Mouse (Mus musculus): Measurements from ENCODE around the gene Grhpr.
"Not testable (repeated sequence)": the region's sequence is repeated elsewhere in the genome, so short reads cannot be mapped to it uniquely, and the experiment has no call there.

The Grhpr gene

DNA sequence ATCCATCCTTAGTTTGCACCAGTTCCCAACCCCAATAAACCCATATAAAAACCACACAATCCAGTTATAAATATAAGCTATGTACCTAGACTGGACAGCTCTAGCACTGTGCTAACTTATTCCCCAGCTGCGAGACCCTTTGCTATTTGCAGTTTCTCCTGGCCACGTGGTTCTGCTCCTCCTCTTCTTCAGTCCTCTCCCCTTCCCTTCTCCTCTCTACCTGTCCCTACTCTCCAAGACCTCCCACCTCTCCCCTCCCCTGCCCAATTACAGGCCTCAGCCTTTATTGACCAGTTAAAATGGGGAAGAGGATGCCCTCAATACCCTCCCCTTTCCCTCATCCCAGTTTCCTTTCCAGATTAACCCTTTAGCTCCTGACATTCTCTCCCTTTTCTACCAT is 32.3 kb downstream of the Grhpr start:
- DNase-seq (ENCODE audit: low read depth, low spot score) = peak; percentile 83

DNA sequence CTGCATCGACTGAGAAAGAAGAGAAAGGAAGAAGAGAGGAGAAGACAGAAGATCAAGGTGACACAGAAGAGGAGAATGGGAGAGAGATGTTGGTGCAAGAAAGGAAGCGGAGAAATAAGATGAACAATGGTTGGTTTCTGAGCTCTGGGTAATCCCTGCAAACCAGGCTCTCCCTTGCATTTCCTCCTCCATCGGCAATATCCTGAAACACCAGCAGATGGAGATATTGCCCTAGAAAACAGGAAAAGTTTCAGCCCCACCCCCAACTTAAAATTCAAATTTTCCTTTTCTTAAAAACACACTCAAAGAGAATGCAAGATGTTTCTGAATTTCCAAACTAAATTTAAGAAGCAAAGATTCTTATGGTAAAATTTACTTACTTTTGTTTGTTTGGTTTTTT is 34.4 kb downstream of the Grhpr start:
- peak; percentile 61 for DNase-seq (ENCODE audit: low read depth, low spot score)

DNA sequence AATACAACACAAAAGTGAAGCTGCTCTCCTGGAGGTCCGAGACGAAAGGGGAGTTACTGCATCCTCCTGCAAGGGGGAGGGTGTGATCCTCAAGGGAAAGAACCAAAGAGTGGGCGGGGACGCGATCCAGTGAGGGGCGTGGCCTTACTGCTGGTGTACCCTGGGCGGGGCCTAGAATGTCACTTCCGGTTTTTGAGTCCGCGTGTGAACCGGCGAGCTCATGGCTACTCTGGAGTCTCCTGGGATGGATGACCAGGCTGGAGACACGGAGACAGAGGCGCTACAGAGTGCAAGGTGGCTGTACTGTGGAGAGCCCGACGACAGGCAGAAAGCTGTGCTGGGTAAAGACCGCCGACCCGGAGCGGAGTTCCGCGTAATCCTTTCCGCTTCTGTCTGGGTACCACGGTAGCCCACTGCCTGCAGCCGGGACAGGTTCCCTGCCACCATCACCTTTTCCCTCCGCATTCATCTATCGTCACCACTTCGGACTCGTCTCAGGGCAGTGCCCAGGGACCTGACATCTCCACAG is 37.3 kb downstream of the Grhpr start, which contains the start of gene Polr1e:
Polr1e (plus strand) TSS at position 132 of the 529 bp plus-strand sequence.
- DNase-seq (ENCODE audit: low read depth, low spot score) = peak; percentile 98

DNA sequence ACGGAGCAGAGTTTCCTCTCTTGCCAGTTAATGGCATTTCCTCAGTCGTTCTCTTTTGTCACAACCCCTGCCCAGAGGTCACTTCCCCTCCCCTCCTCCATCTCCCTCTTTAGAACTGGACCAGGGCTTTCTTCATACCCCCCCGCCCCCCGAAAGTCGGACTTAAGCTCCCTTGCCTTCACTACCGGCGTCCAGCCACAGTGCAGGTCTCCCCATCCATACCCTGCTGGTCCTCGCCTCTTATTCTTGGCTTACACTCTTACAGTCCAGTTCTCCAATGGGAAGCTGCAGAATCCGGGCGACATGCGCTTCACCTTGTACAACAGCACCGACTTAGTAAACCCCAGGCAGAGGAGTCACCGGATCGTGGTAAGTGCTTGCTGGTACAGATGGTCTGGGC is 37.8 kb downstream of the Grhpr start:
- DNase-seq (ENCODE audit: low read depth, low spot score) = no peak

DNA sequence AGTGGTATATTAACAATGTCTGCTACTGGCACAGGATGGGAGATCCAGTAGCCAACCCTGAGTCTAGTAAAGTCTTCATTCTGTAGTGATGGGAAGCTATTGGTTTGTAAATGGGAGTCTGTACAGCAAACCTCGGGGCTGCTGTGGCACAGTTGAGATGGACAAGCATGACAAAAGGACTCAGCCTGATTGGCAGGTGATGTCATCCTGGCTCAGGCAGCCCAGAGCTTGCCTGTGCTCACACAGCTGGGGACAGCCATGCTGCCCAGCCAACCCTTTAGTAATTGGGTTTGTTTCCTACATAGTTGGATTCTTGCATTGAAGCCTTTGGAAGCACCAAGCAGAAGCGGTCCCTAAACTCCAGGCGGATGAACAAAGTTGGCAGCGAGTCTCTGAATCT is 45.3 kb downstream of the Grhpr start:
- DNase-seq (ENCODE audit: low read depth, low spot score) = peak; percentile 50

DNA sequence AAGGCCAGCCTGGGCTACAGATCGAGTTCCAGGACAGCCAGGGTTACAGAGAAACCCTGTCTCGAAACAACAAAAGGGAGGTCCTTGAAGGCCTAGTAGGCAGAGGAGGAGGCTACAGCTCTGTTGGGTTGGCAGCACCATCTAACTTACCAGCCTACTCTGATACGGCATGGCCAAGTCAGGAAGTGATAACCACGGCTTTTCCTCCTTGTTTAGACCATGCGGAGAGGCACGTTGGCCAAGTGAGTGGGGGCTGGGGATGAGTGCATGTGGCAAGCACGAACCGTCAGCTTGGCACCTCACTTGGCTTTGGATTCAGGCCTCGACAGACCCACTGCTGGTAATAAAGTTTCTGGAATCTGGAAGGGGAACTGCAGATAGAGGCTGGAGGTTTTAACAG is 51.4 kb downstream of the Grhpr start:
- DNase-seq (ENCODE audit: low read depth, low spot score) = no peak

DNA sequence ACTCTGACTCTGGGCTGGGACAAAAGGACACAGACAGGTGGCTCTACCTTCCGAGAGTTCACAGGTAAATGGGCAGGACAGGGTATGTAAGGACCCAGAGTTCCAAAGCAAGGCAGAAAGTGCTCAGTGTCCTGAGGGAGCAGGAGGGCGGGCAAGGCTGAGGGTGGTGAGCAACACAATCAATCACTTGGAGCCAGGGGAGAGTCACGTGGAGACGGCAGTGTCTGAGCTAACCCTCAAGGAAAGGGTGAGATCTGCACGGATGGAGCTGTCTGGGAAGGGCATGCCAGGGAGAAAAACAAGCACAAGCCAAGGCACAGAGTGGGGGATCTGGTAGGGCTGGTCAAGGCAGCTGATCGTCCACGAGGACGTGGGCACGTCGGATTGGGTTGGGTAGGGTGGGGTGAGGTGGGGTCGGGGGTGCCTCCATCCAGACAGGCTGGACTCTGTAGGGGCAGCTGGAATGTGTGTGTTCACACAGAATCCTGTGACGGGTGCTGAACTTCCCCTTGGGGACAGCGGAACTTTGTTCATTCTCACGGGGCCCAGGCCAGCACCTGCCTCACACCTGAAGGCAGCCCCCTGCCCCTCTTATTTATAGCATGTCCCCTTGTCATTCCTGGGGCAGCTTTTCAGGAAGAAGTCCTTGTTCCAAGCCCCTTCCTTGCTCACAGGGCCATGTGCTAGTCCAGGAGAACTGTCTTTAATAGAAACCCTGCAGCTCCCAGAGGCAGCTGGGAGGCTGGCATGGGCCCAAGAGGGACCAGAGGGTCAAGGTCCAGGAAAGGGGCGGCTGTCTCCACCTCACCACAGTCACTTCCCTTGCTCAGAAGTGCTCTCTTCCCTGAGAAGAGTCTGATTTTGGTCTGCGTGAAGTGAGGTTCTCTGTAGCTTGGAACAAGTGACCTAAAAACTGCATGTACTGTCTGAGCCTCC is 53.8 kb downstream of the Grhpr start:
- no peak for DNase-seq (ENCODE audit: low read depth, low spot score)

DNA sequence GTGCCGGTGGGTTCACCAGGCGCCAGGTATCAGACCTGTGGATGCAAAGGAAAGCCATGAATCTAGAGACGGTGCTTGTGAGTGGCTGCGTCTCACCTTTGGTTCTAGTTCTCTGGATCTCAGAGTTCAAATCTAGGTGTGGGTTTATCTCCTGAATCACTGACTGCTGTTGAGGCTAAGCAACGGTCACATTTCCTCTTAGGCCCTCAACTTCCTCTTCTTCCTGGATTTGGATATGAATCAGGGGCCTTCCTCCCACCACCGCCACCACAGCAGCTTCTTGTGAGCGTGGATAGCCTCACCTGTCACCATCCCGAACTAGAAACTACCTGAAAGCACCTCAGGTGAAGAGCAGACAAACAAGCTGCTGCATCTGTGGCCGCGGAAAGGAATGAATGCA is 54.9 kb downstream of the Grhpr start:
- DNase-seq (ENCODE audit: low read depth, low spot score) = no peak

DNA sequence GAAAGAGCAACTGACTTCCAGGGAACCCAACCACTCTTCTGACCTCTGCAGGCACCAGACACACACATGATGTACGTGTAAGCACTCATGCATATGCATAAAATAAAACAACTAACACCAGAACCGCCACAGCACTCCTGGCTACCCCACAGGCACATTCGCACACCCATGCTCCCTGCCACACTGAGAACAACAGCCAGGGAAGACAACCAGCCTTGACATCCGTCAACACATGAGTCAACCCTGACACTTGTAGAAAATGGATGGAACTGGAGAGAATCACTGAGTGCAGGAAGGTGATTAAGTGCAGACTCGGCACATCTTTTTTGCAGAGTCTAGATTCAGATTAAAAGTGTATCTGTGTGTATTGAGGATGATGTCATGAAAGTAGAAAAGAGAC is 55.4 kb downstream of the Grhpr start:
- DNase-seq (ENCODE audit: low read depth, low spot score) = no peak

DNA sequence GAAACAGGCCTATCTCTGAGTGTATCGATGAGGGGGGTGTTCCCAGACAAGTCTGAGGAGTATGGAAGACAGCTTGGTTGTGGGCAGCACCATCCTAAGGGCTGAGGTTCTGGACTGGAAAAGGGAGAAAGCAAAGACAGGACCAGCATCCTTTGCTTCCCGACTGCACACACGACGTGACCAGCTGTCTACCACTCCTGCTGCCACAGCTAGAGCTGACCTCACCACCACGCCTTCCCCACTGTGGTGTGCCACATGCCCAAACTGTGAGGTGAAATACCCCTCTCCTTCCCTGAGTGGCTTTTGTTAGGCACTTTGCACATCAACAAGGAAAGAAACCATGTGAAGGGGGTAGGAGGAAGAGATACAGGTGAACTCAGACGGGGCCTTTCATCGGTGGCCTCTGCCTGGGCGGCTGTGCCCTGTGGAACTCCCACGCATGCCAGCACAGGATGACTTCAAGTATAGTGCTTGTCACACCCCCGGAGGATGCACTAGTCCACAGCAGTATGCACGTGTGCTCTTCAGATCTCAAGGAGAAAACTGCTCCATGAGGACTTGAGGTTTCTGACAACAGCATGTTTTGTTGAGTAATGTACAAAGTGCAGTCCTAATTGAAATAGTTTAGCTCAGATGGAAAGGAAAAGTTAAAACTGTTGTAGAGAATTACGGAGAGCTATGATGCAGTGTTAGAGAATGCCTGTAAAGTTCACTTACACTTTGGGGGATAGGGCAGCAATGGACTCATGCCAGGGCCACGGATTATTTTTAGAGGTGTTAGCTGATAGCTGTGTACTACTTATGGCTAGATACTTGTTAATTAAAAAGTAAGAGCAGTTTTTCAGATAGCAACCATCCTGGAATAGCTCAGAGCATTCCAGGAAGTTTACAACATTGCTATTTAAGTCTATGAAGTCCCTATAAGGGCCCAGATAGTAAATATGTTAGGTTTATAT is 56.5 kb downstream of the Grhpr start:
- DNase-seq (ENCODE audit: low read depth, low spot score) = no peak

DNA sequence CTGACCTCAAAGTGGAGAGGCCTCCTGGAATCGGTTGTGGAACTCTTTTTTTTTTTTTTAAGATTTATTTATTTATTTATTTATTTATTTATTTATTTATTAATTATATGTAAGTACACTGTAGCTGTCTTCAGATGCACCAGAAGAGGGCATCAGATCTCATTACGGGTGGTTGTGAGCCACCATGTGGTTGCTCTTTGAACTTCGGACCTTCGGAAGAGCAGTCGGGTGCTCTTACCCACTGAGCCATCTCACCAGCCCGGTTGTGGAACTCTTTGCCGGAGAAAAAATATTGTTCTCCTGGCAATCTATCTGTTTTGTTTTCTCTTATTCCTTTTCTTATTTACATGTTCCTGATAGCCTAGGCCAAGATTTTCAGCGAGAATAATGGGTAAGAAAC is 57.7 kb downstream of the Grhpr start:
- peak; percentile 54 for DNase-seq (ENCODE audit: low read depth, low spot score)

DNA sequence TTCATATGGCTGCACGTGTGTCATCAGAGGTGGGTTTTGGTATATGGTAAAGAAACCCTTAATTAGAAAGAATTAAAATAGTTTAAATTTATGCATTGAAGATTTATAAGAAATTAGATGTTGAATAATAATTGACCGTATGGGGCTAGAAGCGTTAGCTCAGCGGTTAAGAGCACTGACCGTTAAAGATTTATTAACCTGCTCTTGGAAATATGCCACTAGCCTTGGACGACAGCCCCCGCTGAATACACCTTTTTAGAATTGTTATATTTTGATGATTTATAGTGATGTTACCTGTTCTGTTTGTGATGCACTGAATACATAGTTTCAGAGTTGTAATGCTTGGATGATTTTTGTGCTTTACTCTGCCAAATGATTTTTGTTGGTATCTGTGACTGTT is 58.4 kb downstream of the Grhpr start:
- not testable (repeated sequence) for DNase-seq (ENCODE audit: low read depth, low spot score)

Data from R1 (cell line).